Mouse (Mus musculus): ENCODE measurements at regions not wholly inside any gene's neighbourhood (a gene's known extent, or its start where the extent isn't known, plus 50 kb on each side); places are given as distances from the start of the nearest gene placed in this dataset.

- TF ChIP-seq GATA1 (IDR thresholded peaks at IDR 0.05; ENCODE audit: low read length), result no peak
- TF ChIP-seq TAL1 (IDR thresholded peaks at IDR 0.05; ENCODE audit: low read length), result no peak
Observed at GRCm38 (mm10) chr5:64582031-64582430, 221.2 kb upstream of the Klf3 start.

Data from erythroblast, embryonic 14.5 days (primary cell).